Mouse (Mus musculus): ENCODE measurements around the gene Hist1h3d. TPM values are rescaled to one million over a fixed set of nuclear protein-coding genes. Genes with fewer than 3 reads are reported as not detected.
A peak's percentile ranks its signal among the peaks of the same experiment; 100 is the strongest.
"Not testable (repeated sequence)": the region's sequence is repeated elsewhere in the genome, so short reads cannot be mapped to it uniquely, and the experiment has no call there.

Hist1h3d gene
- polyA plus RNA-seq, 1 experiment, result 5.9 TPM

- Histone ChIP-seq H3K9me3 (no peaks in the 10 kb centered on the region), H3K36me3 (replicated peaks; ENCODE audit: low read length) (no peaks in the 10 kb centered on the region), H3K27me3 (replicated peaks) (no peaks in the 10 kb centered on the region), H3K4me3 (replicated peaks) (peak within 1 kb of the TSS; percentile 88), H3K4me1 (peaks cover 59% of the 10 kb centered on the region)
- TF ChIP-seq FLI1 (IDR thresholded peaks at IDR 0.05; ENCODE audit: low read length) (no peak), GATA1 (IDR thresholded peaks at IDR 0.05; ENCODE audit: borderline replicate concordance, low read length) (no peak)
Measured at GRCm38 (mm10) chr13:23581408-23582218, 6.0 kb downstream of the Hist1h3d start, which contains the start of gene Hist1h4d. Gene Hist1h4d (plus strand): TSS chr13:23581598.

- Histone ChIP-seq H3K4me1 (peaks cover 57% of the 10 kb centered on the region), H3K4me3 (replicated peaks) (peak overlapping the region; percentile 88), H3K27me3 (replicated peaks) (no peaks in the 10 kb centered on the region), H3K36me3 (replicated peaks; ENCODE audit: low read length) (no peaks in the 10 kb centered on the region), H3K9me3 (no peaks in the 10 kb centered on the region)
- TF ChIP-seq GATA1 (IDR thresholded peaks at IDR 0.05; ENCODE audit: borderline replicate concordance, low read length) (no peak), FLI1 (IDR thresholded peaks at IDR 0.05; ENCODE audit: low read length) (no peak)
Measured at GRCm38 (mm10) chr13:23582219-23583056, 6.9 kb downstream of the Hist1h3d start.

- no peaks in the 10 kb centered on the region for H3K27me3 ChIP-seq (replicated peaks)
- H3K4me3 ChIP-seq (replicated peaks), result peak overlapping the region; percentile 88
- no peaks in the 10 kb centered on the region for H3K36me3 ChIP-seq (replicated peaks; ENCODE audit: low read length)
- TF ChIP-seq GATA1 (IDR thresholded peaks at IDR 0.05; ENCODE audit: borderline replicate concordance, low read length) (no peak), FLI1 (IDR thresholded peaks at IDR 0.05; ENCODE audit: low read length) (no peak)
- H3K4me1 ChIP-seq, result peaks cover 61% of the 10 kb centered on the region
- no peaks in the 10 kb centered on the region for H3K9me3 ChIP-seq
Measured at GRCm38 (mm10) chr13:23583387-23584068, 8.0 kb downstream of the Hist1h3d start.

GRCm38 (mm10) chr13:23584331-23584730, 8.8 kb downstream of the Hist1h3d start:
- Histone ChIP-seq H3K27me3 (replicated peaks) (no peaks in the 10 kb centered on the region), H3K4me3 (replicated peaks) (peak overlapping the region; percentile 93), H3K4me1 (peaks cover 69% of the 10 kb centered on the region), H3K9me3 (no peaks in the 10 kb centered on the region), H3K36me3 (replicated peaks; ENCODE audit: low read length) (no peaks in the 10 kb centered on the region)
- TF ChIP-seq GATA1 (IDR thresholded peaks at IDR 0.05; ENCODE audit: borderline replicate concordance, low read length) (no peak), FLI1 (IDR thresholded peaks at IDR 0.05; ENCODE audit: low read length) (no peak)

- Histone ChIP-seq H3K9me3 (no peaks in the 10 kb centered on the region), H3K36me3 (replicated peaks; ENCODE audit: low read length) (no peaks in the 10 kb centered on the region), H3K4me1 (peaks cover 70% of the 10 kb centered on the region), H3K4me3 (replicated peaks) (peak overlapping the region; percentile 93), H3K27me3 (replicated peaks) (no peaks in the 10 kb centered on the region)
- TF ChIP-seq GATA1 (IDR thresholded peaks at IDR 0.05; ENCODE audit: borderline replicate concordance, low read length) (no peak), FLI1 (IDR thresholded peaks at IDR 0.05; ENCODE audit: low read length) (0 out of 2 replicates have a peak, but pooled peaks have one; percentile 28)
Measured at GRCm38 (mm10) chr13:23585029-23585441, 9.5 kb downstream of the Hist1h3d start.

GRCm38 (mm10) chr13:23585442-23586098, 10.0 kb downstream of the Hist1h3d start:
- Histone ChIP-seq H3K4me1 (peaks cover 70% of the 10 kb centered on the region), H3K4me3 (replicated peaks) (peak overlapping the region; percentile 93)
- H3K36me3 ChIP-seq (replicated peaks; ENCODE audit: low read length); H3K27me3 ChIP-seq (replicated peaks); H3K9me3 ChIP-seq: not testable (repeated sequence)

- TF ChIP-seq GATA1 (IDR thresholded peaks at IDR 0.05; ENCODE audit: borderline replicate concordance, low read length) (no peak), FLI1 (IDR thresholded peaks at IDR 0.05; ENCODE audit: low read length) (no peak)
- H3K36me3 ChIP-seq (replicated peaks; ENCODE audit: low read length), result no peaks in the 10 kb centered on the region
- peaks cover 68% of the 10 kb centered on the region for H3K4me1 ChIP-seq
- no peaks in the 10 kb centered on the region for H3K27me3 ChIP-seq (replicated peaks)
- H3K9me3 ChIP-seq, result no peaks in the 10 kb centered on the region
- H3K4me3 ChIP-seq (replicated peaks), result peak overlapping the region; percentile 90
Measured at GRCm38 (mm10) chr13:23586099-23586939, 10.8 kb downstream of the Hist1h3d start.

GRCm38 (mm10) chr13:23586940-23587225, 11.3 kb downstream of the Hist1h3d start:
- no peaks in the 10 kb centered on the region for H3K27me3 ChIP-seq (replicated peaks)
- no peak for TF ChIP-seq FLI1 (IDR thresholded peaks at IDR 0.05; ENCODE audit: low read length)
- TF ChIP-seq GATA1 (IDR thresholded peaks at IDR 0.05; ENCODE audit: borderline replicate concordance, low read length), result no peak
- peak overlapping the region; percentile 90 for H3K4me3 ChIP-seq (replicated peaks)
- no peaks in the 10 kb centered on the region for H3K9me3 ChIP-seq
- H3K4me1 ChIP-seq, result peaks cover 68% of the 10 kb centered on the region
- H3K36me3 ChIP-seq (replicated peaks; ENCODE audit: low read length), result no peaks in the 10 kb centered on the region

GRCm38 (mm10) chr13:23591206-23591605, 15.6 kb downstream of the Hist1h3d start:
- Histone ChIP-seq H3K27me3 (replicated peaks) (no peaks in the 10 kb centered on the region), H3K4me1 (peaks cover 86% of the 10 kb centered on the region), H3K36me3 (replicated peaks; ENCODE audit: low read length) (no peaks in the 10 kb centered on the region), H3K9me3 (no peaks in the 10 kb centered on the region), H3K4me3 (replicated peaks) (no peak overlapping the region)
- no peak for TF ChIP-seq FLI1 (IDR thresholded peaks at IDR 0.05; ENCODE audit: low read length)
- TF ChIP-seq GATA1 (IDR thresholded peaks at IDR 0.05; ENCODE audit: borderline replicate concordance, low read length), result no peak

GRCm38 (mm10) chr13:23591886-23592285, 16.3 kb downstream of the Hist1h3d start:
- peaks cover 87% of the 10 kb centered on the region for H3K4me1 ChIP-seq
- H3K9me3 ChIP-seq; H3K27me3 ChIP-seq (replicated peaks); H3K36me3 ChIP-seq (replicated peaks; ENCODE audit: low read length); H3K4me3 ChIP-seq (replicated peaks): not testable (repeated sequence)
